Mouse (Mus musculus) testis, postnatal 14 days (tissue): ENCODE measurements around the gene Gm8653.
"Not testable (repeated sequence)": the region's sequence is repeated elsewhere in the genome, so short reads cannot be mapped to it uniquely, and the experiment has no call there.

ENCODE experiments used
- DNase-seq: peaks from one replicate; pipeline ENCODE4 v3.0.0; 2021; ENCODE audit warnings: low spot score

Gene Gm8653

DNA sequence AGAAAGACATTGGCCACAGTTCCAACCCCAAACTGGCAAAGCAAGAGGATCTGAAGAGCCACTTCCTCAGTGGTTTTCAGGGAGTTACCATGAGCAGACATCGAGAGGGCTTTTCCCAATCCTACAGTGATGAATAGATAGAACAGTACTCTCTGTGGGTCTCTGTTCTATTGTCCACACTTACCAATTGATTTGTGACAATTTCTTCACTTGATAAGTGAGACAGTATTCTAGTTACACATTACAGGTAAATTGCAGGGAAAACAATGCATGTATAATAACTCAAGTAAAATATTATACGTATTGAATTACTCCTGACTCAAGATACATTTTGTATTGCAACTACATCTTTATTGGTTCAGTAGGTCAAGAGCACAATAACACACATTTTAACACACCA is at the start of gene Gm8653:
Gene Gm8653 (minus strand): TSS at position 101 of the 400 bp plus-strand sequence.
- DNase-seq = not testable (repeated sequence)

DNA sequence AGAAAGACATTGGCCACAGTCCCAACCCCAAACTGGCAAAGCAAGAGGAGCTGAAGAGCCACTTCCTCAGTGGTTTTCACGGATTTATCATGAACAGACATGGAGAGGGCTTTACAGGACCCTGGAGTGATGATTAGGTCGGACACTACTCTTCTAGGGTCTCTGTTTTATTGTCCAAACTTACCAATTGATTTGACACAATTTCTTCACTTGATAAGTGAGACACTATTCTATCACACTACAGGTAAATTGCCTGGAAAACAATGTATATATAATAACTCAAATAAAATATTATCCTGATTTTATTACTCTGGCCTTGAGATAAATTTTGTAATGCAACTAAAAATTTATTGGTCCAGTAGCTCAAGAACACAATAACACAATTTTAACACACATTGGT is 28.3 kb upstream of the Gm8653 start, which contains the start of gene Gm8453:
Gene Gm8453 (minus strand): TSS at position 101 of the 400 bp plus-strand sequence.
- DNase-seq = not testable (repeated sequence)

DNA sequence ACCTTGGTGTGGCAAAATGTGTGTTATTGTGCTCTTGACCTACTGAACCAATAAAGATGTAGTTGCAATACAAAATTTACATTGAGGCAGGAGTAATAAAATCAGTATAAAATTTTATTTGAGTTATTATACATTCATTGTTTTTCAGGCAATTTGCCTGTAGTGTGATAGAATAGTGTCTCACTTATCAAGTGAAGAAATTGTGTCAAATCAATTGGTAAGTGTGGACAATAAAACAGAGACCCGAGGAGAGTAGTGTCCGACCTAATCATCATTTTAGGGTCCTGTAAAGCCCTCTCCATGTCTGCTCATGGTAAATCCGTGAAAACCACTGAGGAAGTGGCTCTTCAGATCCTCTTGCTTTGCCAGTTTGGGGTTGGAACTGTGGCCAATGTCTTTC is 12.0 kb downstream of the Gm8653 start, which contains the start of gene Vmn1r143:
Gene Vmn1r143 (plus strand): TSS at position 301 of the 400 bp plus-strand sequence.
- not testable (repeated sequence) for DNase-seq

DNA sequence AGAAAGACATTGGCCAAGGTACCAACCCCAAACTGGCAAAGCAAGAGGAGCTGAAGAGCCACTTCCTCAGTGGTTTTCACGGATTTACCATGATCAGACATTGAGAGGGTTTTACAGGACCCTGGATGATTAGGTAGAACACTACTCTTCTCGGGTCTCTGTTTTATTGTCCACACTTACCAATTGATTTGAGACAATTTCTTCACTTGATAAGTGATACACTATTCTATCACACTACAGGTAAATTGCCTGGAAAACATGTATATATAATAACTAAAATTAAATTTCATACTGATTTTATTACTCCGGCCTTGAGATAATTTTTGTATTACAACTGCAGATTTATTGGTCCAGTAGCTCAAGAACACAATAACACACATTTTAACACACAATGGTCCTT is 37.1 kb downstream of the Gm8653 start, which contains the start of gene Vmn1r142:
Gene Vmn1r142 (minus strand): TSS at position 101 of the 400 bp plus-strand sequence.
- DNase-seq = not testable (repeated sequence)
